Mouse (Mus musculus) cortical plate, adult 2 months (tissue): ENCODE results near the gene Psme4. TPM values are rescaled to one million over a fixed set of nuclear protein-coding genes. Genes with fewer than 3 reads are reported as not detected.

Experiments
- H3K27ac ChIP-seq: fragments of 200-500 bp; 2 replicates; pipeline ENCODE4 v1.5.1; 2012; ENCODE audit warnings: low read length, control low read depth, inconsistent platforms; ENCODE audit not compliant: insufficient read depth
- H3K4me1 ChIP-seq: fragments of 200-500 bp; 2 replicates; pipeline ENCODE4 v1.6.1; 2011; ENCODE audit warnings: low read length; ENCODE audit not compliant: control insufficient read depth, insufficient read depth
- H3K4me3 ChIP-seq: fragments of 200-500 bp; 2 replicates; pipeline ENCODE4 v1.5.1; 2011; ENCODE audit warnings: mild to moderate bottlenecking, low read length, control low read depth; ENCODE audit not compliant: insufficient read depth
- CTCF ChIP-seq: fragments of 200-500 bp; IDR thresholded peaks from 2 replicates; pipeline ENCODE4 v1.5.1; 2011; ENCODE audit warnings: mild to moderate bottlenecking, control low read depth, low read length; ENCODE audit not compliant: insufficient read depth; ENCODE audit errors: extremely low read depth
- POLR2A ChIP-seq: fragments of 200-500 bp; IDR thresholded peaks from 2 replicates; pipeline ENCODE4 v1.6.1; 2011; ENCODE audit warnings: mild to moderate bottlenecking, low read length, control low read depth; ENCODE audit not compliant: insufficient read depth; ENCODE audit errors: extremely low read depth
- polyA plus RNA-seq: library from polyadenylated mRNA; depleted of rRNA; stranded (reverse); fragments of >200 nt; gene quantifications from 2 replicates; pipeline ENCODE4 v1.2.3, GENCODE M21; 2012

The Psme4 gene
- polyA plus RNA-seq, 1 experiment: 31.4 TPM

DNA sequence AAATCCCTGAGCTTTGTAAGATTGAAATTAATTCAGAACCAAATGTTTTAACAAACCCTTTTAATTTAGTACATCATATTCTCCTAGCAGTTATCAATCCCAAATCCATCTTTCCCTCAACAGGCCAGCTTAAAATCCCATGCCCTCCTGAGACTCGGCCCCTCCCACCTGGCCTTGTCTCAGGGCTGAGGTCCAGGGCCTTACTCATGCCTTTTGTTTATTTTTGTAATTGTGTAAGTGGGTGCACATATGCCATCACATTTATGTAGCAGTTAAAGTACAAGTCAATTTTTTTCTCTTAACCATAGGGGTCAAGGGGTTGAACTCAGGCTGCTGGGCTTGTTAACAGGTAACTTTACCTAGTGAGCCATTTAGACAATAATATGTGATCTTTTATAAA, 72.8 kb downstream of the Psme4 start:
- H3K4me3 ChIP-seq: no peak overlapping the region
- no peak overlapping the region for H3K27ac ChIP-seq
- no peak for TF ChIP-seq POLR2A
- H3K4me1 ChIP-seq: no peaks in the 10 kb centered on the region

GRCm38 (mm10) chr11:30872425-30872824, 100.9 kb downstream of the Psme4 start:
- Histone ChIP-seq H3K4me1 (no peaks in the 10 kb centered on the region), H3K27ac (no peak overlapping the region)
- TF ChIP-seq POLR2A: no peak

GRCm38 (mm10) chr11:30885171-30885871, 113.8 kb downstream of the Psme4 start, which contains the start of the genes Gpr75 and Asb3:
Gene Gpr75 (plus strand): TSS chr11:30885358.
Gene Asb3 (plus strand): TSS chr11:30885416.
- TF ChIP-seq POLR2A (peak; percentile 50; the same call in 1 of the 2 replicates), CTCF (no peak)

More at GRCm38 (mm10) chr11:30872425-30872824, 100.9 kb downstream of the Psme4 start:
- H3K4me3 ChIP-seq: no peak overlapping the region

GRCm38 (mm10) chr11:30888153-30888552, 116.6 kb downstream of the Psme4 start:
- Histone ChIP-seq H3K4me3 (no peak overlapping the region), H3K27ac (no peak overlapping the region), H3K4me1 (no peaks in the 10 kb centered on the region; the same call in 1 of the 2 replicates)
- TF ChIP-seq POLR2A (no peak), CTCF (no peak)

More at GRCm38 (mm10) chr11:30885171-30885871, 113.8 kb downstream of the Psme4 start, which contains the start of the genes Gpr75 and Asb3:
- no peaks in the 10 kb centered on the region; the same call in 1 of the 2 replicates for H3K4me1 ChIP-seq
- H3K4me3 ChIP-seq: peak within 1 kb of the TSS; percentile 72
- peak within 1 kb of the TSS; percentile 49 for H3K27ac ChIP-seq

DNA sequence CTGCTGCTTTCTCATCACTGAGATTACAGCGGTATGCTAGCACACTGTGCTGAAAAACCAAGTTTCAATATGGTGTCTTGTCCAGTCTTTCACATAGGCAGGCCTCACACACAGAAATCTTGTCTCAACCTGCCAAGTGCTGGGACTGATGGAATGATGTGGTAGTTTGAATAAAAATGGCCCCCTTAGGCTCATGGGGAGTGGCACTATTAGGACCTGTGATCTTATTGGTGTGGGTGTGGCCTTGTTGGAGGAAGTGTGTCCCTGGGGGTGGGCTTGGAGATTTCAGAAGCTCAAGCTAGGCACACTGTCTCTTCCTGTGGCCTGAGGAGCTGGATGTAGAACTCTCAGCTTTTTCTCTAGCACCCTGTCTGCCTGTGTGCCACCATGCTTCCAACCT, 124.7 kb downstream of the Psme4 start:
- Histone ChIP-seq H3K4me3 (no peak overlapping the region), H3K27ac (no peak overlapping the region), H3K4me1 (no peaks in the 10 kb centered on the region)
- no peak for TF ChIP-seq CTCF
- no peak for TF ChIP-seq POLR2A

DNA sequence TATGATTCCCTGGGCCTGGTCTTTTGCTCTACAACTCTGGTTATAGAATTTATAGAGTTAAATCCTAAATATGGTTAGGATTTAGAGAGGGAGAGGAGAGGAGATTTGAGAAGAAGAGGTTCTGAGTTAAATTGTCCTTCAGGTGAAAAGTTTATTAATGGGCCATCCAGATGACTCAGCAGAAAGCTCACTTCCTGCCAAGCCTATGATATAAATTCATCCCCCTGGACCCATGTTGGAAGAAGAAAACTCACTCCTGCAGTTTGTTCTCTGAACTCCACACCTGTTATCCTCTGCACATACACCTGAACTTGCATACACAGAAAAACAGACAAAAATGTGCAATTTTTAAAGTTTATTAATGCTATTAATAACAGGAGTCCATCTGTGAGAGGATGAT, 127.8 kb downstream of the Psme4 start:
- no peak for TF ChIP-seq CTCF
- no peak for TF ChIP-seq POLR2A
- no peaks in the 10 kb centered on the region for H3K4me1 ChIP-seq
- no peak overlapping the region for H3K27ac ChIP-seq
- H3K4me3 ChIP-seq: no peak overlapping the region

DNA sequence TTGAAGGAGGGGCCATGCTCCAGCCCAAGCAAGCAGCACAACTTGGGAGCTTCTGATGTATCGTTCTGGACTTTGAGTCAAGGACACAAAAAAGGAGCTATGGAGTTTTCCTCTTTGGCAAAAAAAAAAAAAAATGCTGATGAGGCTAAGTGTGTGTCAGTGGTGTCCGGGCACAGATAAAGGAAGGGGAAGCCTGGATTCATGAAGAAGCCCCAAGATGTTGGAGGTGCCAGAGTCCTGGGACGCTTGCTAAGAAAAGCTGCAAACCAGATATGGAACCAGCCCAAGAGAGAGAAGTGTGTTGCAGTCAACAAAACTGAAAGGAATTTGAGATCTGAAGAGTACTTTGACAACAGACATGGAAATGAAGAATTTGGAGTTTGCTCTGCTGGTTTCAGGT, 140.8 kb downstream of the Psme4 start:
- H3K4me3 ChIP-seq: no peak overlapping the region
- TF ChIP-seq CTCF: no peak
- no peak for TF ChIP-seq POLR2A
- no peaks in the 10 kb centered on the region for H3K4me1 ChIP-seq
- no peak overlapping the region for H3K27ac ChIP-seq

DNA sequence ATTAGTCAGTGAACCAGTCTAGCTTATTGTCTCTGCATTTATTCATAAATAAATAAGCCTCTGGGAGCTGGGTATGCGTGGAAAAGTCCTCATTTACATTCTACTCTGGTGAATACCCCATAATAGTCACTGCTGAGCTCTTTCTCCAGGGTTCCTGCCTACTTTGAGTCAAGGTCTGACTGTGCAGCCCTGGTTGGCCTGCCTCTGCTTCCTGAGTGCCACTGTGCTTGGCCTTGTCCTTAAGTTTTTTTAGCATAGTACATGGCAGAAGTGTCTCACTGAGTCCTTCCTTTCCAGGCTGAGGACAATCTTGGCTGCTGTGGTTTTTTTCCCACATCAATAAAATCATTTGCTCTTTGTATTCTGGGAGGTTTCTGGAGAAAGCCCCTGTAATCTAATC, 149.1 kb downstream of the Psme4 start:
- no peak overlapping the region for H3K4me3 ChIP-seq
- H3K27ac ChIP-seq: no peak overlapping the region
- H3K4me1 ChIP-seq: no peaks in the 10 kb centered on the region
- TF ChIP-seq CTCF (no peak), POLR2A (no peak)

GRCm38 (mm10) chr11:30923283-30923682, 151.8 kb downstream of the Psme4 start:
- Histone ChIP-seq H3K27ac (no peak overlapping the region), H3K4me1 (no peaks in the 10 kb centered on the region), H3K4me3 (no peak overlapping the region)
- no peak for TF ChIP-seq POLR2A
- no peak for TF ChIP-seq CTCF

DNA sequence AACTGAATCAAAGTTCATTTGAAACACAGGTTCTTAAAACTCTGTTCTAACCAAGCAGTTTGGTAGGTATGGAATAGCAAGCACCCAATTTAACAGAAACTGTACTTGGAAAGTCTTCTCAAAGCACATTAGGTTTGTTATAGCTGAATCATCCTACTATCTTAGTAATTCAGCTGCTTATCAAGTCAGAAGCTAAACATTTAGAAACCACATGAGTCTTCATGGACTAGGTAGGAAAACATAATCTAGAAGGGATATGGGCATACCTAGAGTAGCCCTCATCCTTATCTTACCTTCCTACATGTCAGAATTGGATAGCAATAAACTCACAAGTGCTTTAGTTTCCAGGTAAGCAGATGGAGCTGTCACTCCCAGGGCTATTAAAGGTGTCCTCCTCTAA, 156.6 kb downstream of the Psme4 start:
- Histone ChIP-seq H3K4me3 (no peak overlapping the region), H3K27ac (no peak overlapping the region), H3K4me1 (no peaks in the 10 kb centered on the region)
- TF ChIP-seq POLR2A: no peak
- TF ChIP-seq CTCF: no peak
